Mouse (Mus musculus) thymus, adult 2 months (tissue): ENCODE measurements around the gene Acsbg1.
"Not testable (repeated sequence)": the region's sequence is repeated elsewhere in the genome, so short reads cannot be mapped to it uniquely, and the experiment has no call there.

Source experiments
- CTCF ChIP-seq: fragments of 200-500 bp; IDR thresholded peaks from 2 replicates; pipeline ENCODE4 v1.5.1; 2012; ENCODE audit warnings: mild to moderate bottlenecking, control low read depth, low read length, moderate library complexity, borderline replicate concordance; ENCODE audit not compliant: control insufficient read depth, poor library complexity, insufficient read depth; ENCODE audit errors: extremely low read depth
- POLR2A ChIP-seq: fragments of 200-500 bp; IDR thresholded peaks from 2 replicates; pipeline ENCODE4 v1.6.1; 2012; ENCODE audit warnings: mild to moderate bottlenecking, low read length, control low read depth, moderate library complexity; ENCODE audit not compliant: control insufficient read depth, poor library complexity, insufficient read depth; ENCODE audit errors: extremely low read depth

DNA sequence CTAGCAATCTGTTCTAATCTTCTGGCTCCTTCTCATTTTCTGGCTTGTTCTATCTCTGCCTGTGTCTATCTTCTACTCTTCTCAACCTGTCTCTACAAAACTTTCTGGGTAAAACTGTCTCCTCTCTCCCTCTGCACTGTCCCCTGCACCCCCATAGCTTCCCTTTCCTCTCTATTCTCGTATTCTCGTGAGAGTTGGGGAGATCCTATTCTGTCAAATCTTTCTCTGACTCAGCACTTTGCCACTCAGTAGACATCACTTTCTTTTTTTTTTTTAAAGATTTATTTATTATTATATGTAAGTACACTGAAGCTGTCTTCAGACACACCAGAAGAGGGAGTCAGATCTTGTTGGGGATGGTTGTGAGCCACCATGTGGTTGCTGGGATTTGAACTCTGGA, 77.5 kb downstream of the Acsbg1 start:
- TF ChIP-seq CTCF, POLR2A: not testable (repeated sequence)
